Mouse (Mus musculus) CD4-positive naive resting alpha-beta T cell, adult 57 days (primary cell): Measurements from ENCODE around the gene Sod2. TPM values are rescaled to one million over a fixed set of nuclear protein-coding genes. Genes with fewer than 3 reads are reported as not detected.

Source experiments
- total RNA-seq: library from RNA; stranded (reverse); gene quantifications from one replicate; pipeline ENCODE4 v1.2.4, GENCODE M21; 2023

Gene Sod2
- 62.5 TPM for total RNA-seq

DNA sequence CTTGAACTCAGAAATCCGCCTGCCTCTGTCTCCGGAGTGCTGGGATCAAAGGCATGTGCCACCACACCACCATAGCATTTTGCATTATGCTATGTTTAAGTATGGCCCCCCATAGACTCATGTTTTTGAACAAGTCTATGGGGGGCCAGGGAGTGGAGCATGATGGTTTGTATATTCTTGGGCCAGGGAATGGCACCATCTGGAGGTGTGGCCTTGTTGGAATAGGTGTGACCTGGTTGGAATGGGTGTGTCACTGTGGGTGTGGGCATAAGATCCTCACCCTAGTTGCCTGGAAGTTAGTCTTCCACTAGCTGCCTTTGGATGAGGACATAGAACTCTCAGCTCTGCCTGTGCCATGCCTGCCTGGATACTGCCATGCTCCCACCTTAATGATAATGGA is at the start of gene Sod2:
Gene Sod2, plus strand, starts transcription at position 301 of the 400 bp plus-strand sequence.

DNA sequence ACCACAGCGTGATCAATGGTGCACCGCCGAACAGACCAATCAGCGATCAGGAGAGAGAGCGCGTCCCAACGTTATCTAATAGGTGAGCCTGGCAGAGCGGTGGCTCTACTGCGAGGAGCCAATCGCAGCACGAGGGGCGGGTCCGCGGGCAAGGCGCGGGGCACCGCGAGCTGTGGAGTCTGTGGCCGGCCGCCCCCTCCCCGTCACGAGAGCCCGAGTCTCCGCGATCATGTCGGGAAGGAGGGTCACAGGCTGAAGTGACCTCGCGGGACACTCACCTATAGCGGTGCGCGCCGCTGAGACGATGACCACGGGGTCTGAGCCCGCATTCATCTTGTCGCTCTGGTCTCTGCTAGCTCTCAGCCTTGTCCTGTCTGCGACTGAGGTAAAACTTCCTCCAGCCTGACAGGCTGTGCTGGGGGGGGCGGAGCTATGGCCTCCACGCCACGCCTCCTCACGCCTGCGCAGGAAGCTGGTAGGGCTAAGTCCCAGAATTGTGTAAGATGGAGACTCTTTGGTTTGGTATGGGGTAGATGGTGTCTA is 46.2 kb upstream of the Sod2 start, which contains the start of gene Acat2:
Gene Acat2, minus strand, starts transcription at position 417 of the 543 bp plus-strand sequence.

DNA sequence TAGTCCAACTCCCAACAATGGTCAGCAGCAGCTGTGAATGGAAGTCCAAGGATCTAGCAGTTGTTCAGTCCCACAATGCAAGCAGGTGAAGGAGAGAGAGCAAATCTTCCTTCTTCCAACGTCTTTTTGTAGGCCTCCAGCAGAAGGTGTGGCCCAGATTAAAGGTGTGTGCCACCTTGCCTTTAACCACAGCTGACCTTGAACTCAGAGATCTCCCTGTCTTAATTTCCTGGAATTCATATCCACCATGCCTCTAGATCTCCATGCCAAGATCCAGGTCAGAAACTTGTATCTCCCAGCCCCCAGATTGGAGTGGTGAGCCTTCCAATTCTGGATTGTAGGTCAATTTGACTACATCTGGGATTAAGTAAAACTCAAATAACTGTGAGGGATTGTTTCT is 12.6 kb upstream of the Sod2 start, which contains the start of gene Wtap:
Gene Wtap, minus strand, starts transcription at position 101 of the 400 bp plus-strand sequence.

DNA sequence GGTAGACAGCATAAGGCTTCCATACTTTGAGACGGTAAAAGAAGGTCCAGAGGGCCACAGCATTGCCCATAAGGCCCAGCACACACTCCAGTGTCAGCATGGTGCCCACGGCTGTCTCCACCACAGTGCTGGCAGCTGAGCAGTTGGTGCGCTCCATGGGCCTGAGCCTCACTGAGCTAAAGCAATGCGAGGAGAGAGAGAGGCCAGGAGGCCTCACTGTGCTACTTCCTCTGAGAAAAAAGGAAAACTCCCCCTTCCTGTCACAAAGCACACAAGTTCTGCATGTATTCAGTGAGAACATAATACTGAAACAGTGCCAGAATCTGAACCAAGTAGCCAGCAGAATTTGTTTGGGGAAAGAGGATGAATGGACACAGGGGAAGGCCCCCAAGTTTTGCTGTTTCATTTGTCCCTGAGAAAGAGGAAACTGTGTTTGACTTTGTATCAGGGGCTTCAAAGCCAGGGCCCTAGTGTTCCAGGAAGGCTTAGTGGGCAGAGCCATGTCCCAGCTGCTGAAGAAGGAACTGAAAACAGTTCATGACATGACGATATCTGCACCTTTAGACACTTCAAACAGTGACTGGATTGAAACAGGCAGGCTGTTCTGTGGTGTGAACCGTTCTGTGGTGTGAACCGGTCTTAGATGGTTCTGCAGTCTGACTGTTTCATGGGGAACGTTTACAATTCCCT is 45.6 kb downstream of the Sod2 start, which contains the start of gene Gpr31b:
Gene Gpr31b, minus strand, starts transcription at position 173 of the 690 bp plus-strand sequence.

DNA sequence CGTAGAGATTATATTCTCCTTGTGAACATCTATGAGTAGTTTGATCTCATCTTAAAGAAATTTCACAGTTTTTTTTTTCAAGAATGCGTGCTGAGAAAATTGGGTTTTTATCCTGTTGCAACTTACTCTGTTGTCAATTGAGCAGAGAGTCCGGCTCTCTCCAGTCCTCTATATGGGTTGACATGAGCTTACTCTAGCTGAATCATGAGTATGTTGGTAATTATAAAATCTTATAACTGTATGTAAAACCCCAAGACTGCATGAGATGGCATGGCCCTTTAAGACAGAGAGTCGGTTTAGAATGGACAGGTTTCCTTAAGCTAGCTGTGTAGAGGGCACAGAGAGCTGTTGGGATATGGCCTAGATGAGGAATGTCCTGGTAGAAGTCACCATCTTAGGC is 54.2 kb downstream of the Sod2 start, which contains the start of gene Tcp10b:
Gene Tcp10b, plus strand, starts transcription at position 301 of the 400 bp plus-strand sequence.

Other genes starting within 250 kb of the Sod2 start
- gene Igf2r, start 237.2 kb upstream of the Sod2 start, total RNA-seq: 41.2 TPM
- not detected for gene Mas1, start 138.7 kb upstream of the Sod2 start, total RNA-seq
- not detected for gene Mrgprh, start 130.8 kb upstream of the Sod2 start, total RNA-seq
- gene Pnldc1, start 96.6 kb upstream of the Sod2 start, total RNA-seq: 3.3 TPM
- gene Tcp1, start 91.1 kb upstream of the Sod2 start, total RNA-seq: 181 TPM
- gene Mrpl18, start 90.5 kb upstream of the Sod2 start, total RNA-seq: 46.6 TPM
- 0.50 TPM for gene Acat3, start 66.2 kb upstream of the Sod2 start, total RNA-seq
- 23.7 TPM for gene Acat2, start 46.1 kb upstream of the Sod2 start, total RNA-seq
- gene Wtap, start 12.7 kb upstream of the Sod2 start, total RNA-seq: 114 TPM
- not detected for gene Gpr31b, start 45.5 kb downstream of the Sod2 start, total RNA-seq
- gene Tcp10b, start 54.3 kb downstream of the Sod2 start, total RNA-seq: not detected
- gene Unc93a, start 125.0 kb downstream of the Sod2 start, total RNA-seq: not detected
- gene Smok2a, start 214.3 kb downstream of the Sod2 start, total RNA-seq: not detected
- not detected for gene Smok2b, start 223.4 kb downstream of the Sod2 start, total RNA-seq